Mouse (Mus musculus): ENCODE data around the gene Shb. TPM values are rescaled to one million over a fixed set of nuclear protein-coding genes. Genes with fewer than 3 reads are reported as not detected.

Gene Shb
- total RNA-seq, 1 experiment from 2014 or later: 1.0 TPM

GRCm38 (mm10) chr4:45491685-45492601 is 40.3 kb downstream of the Shb start:
- no peak for ATAC-seq (replicated peaks; ENCODE audit: insufficient number of reproducible peaks, low FRiP score, low TSS enrichment, poor library complexity, severe bottlenecking)

DNA sequence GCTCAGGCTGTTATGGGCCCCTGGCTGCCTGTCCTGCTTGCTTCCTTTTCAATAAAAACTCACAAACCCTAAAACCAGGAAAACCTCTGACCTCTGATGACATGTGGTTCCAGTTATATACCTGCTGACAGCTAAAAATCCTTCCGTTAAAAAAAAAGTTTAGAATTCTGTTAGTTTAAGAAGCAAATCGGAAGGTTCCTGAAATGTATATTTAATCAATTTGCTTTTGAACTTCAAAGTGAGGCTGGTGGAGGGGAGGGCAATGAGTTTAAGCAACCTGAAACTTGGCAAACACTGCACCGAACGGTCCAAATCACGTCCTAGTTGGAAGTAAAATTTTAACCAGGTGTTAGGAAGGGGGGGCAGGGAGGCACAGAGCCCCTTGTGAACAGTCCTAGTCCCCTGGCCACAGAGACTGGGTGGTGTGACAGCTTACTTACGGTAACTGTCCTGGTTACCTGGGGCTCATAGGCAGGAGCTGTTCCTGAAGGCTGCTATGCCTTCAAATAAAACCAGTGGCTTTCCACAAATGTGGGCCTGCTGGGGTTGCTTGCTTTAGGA is 41.1 kb downstream of the Shb start:
- no peak for ATAC-seq (replicated peaks; ENCODE audit: insufficient number of reproducible peaks, low FRiP score, low TSS enrichment, poor library complexity, severe bottlenecking)

DNA sequence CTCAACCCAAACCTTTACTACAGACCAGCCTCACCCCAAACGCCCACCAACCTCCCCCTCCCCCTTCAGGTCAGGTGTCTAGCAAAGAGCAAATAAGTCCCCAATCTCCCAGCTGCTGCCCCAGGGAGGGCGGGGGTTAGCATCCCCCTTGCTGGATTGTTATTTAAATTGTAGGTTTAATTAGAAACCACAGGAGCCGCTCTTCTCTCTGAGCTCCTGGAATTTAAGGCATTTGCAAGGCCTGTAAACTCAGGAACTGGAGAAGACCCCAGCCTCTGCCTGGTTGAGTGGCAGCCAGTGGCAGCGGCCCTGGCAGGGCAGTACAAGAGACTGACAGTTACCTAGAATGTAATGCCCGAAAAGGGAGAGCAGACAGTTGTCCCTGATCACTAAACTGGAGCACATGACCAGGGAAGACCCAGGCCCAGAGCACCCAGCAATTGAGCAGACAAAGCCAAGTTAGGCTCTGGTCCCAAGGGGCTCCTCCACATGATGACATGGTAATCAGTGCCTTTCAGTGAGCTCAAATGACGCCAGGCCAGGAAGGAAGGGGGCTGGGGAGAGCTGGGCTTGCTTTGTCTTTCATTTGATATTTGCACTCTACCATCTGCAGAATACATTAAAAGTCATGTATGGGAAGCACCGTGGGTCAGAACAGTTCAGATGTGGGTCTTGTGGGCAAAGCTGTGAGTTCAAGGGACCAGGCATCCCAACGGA is 42.1 kb downstream of the Shb start:
- ATAC-seq (replicated peaks; ENCODE audit: insufficient number of reproducible peaks, low FRiP score, low TSS enrichment, poor library complexity, severe bottlenecking): no peak

- ATAC-seq (replicated peaks; ENCODE audit: insufficient number of reproducible peaks, low FRiP score, low TSS enrichment, poor library complexity, severe bottlenecking): no peak
Measured at GRCm38 (mm10) chr4:45489141-45490035, 42.9 kb downstream of the Shb start.

GRCm38 (mm10) chr4:45487681-45488081 is 44.6 kb downstream of the Shb start:
- ATAC-seq (replicated peaks; ENCODE audit: insufficient number of reproducible peaks, low FRiP score, low TSS enrichment, poor library complexity, severe bottlenecking): peak; percentile 78

GRCm38 (mm10) chr4:45485024-45485423 is 47.2 kb downstream of the Shb start:
- ATAC-seq (replicated peaks; ENCODE audit: insufficient number of reproducible peaks, low FRiP score, low TSS enrichment, poor library complexity, severe bottlenecking): no peak

- ATAC-seq (replicated peaks; ENCODE audit: insufficient number of reproducible peaks, low FRiP score, low TSS enrichment, poor library complexity, severe bottlenecking): no peak
Measured at GRCm38 (mm10) chr4:45483271-45484245, 48.7 kb downstream of the Shb start.

GRCm38 (mm10) chr4:45482271-45482670 is 50.0 kb downstream of the Shb start:
- ATAC-seq (replicated peaks; ENCODE audit: insufficient number of reproducible peaks, low FRiP score, low TSS enrichment, poor library complexity, severe bottlenecking): no peak

GRCm38 (mm10) chr4:45481431-45481830 is 50.8 kb downstream of the Shb start:
- ATAC-seq (replicated peaks; ENCODE audit: insufficient number of reproducible peaks, low FRiP score, low TSS enrichment, poor library complexity, severe bottlenecking): no peak

DNA sequence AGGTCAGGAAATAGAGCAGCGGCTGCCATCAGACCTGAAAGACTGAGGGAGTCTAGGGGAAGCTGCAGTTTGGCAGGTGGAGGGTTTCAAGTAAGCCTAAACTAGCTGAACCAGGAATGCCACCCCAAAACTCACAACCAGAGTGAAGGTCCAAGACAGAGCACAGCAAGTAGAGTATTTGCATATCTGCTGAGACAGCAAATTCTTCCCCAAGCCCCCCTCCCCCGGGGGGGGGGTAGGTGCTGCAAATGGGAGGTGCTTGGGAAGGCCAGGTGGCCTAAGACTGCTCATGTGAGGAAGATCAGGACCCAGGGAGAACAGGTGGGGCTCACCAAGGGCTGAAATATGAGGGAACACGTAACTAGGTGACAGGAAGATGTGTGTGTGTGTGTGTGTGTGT is 51.7 kb downstream of the Shb start:
- ATAC-seq (replicated peaks; ENCODE audit: insufficient number of reproducible peaks, low FRiP score, low TSS enrichment, poor library complexity, severe bottlenecking): no peak

DNA sequence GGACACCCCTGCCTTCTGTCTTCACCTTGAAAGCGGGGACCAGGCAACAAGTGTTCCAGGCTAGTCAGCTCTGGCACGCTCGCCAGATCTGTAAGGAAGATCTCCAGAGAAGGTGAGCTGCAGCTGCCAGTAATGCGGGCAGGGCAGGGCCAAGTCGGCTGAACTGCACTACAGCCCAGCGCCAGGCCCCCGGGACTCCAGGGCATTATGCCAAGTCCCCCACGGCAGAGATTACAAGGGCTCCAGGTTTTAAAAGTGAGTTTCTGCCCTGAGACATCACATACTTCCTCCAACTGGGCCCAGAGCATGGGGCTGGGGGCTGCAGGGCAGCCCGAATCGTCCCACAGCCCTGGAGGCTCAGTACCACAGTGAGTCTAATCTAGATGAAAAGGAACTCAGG is 52.8 kb downstream of the Shb start:
- no peak for ATAC-seq (replicated peaks; ENCODE audit: insufficient number of reproducible peaks, low FRiP score, low TSS enrichment, poor library complexity, severe bottlenecking)

GRCm38 (mm10) chr4:45478178-45478577 is 54.1 kb downstream of the Shb start:
- ATAC-seq (replicated peaks; ENCODE audit: insufficient number of reproducible peaks, low FRiP score, low TSS enrichment, poor library complexity, severe bottlenecking): no peak

GRCm38 (mm10) chr4:45477047-45477446 is 55.2 kb downstream of the Shb start:
- ATAC-seq (replicated peaks; ENCODE audit: insufficient number of reproducible peaks, low FRiP score, low TSS enrichment, poor library complexity, severe bottlenecking): no peak

- ATAC-seq (replicated peaks; ENCODE audit: insufficient number of reproducible peaks, low FRiP score, low TSS enrichment, poor library complexity, severe bottlenecking): no peak
Measured at GRCm38 (mm10) chr4:45474832-45475231, 57.4 kb downstream of the Shb start.

DNA sequence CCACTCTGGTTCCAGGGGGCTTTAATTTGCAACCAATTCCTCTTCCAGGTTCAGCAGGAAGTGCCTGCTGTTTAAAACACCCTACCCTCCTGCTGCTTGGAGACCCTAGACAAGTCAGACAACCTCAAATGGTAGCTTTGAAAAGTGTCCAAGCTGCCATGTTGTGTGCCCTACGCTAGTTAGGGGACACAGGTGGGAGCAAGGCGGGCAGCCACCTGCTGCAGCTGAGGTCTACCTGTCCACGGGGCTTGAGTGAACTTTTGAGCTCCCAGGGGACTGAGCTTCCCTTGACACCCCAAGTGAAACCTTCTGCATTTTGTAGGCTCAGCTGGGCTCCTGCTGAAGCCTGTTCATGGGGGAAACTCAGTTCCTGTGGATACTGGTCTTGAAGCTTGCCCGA is 58.1 kb downstream of the Shb start:
- ATAC-seq (replicated peaks; ENCODE audit: insufficient number of reproducible peaks, low FRiP score, low TSS enrichment, poor library complexity, severe bottlenecking): no peak

GRCm38 (mm10) chr4:45473129-45473528 is 59.1 kb downstream of the Shb start:
- no peak; the same call in 1 of the 2 replicates for ATAC-seq (replicated peaks; ENCODE audit: insufficient number of reproducible peaks, low FRiP score, low TSS enrichment, poor library complexity, severe bottlenecking)

DNA sequence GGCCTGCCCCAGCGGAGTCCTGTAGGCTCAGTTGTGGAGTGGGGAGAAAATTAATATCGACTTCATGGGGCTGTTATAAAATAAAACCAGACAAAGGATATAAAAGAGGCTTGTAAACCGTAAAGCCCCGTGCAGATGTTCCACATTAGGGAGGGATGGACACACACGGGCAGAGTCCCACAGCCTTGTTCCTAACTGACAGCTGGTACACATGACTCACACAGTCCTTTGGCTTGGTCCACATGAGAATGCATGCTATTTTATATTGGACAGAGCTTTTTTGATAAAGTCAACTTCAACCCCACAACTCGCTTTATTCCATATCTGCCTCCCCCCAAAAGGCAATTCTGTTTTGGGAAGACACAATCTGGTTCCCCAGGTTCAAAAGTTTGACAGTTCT is 59.6 kb downstream of the Shb start:
- no peak for ATAC-seq (replicated peaks; ENCODE audit: insufficient number of reproducible peaks, low FRiP score, low TSS enrichment, poor library complexity, severe bottlenecking)

All from monocyte, adult 5-6 weeks (primary cell).